Mouse (Mus musculus) left cerebral cortex, postnatal 36 days (tissue): ENCODE measurements at regions not wholly inside any gene's neighbourhood (a gene's known extent, or its start where the extent isn't known, plus 50 kb on each side); places are given as distances from the start of the nearest gene placed in this dataset.

Experiments
- DNase-seq, 2 experiments: peaks; one replicate each; pipeline ENCODE4 v3.0.0; 2021 to 2022; ENCODE audit warnings: low spot score in 2 of 2, mixed read lengths in 1 of 2
- intact Hi-C: fragments of 180-260 bp; cut with DNase I; formaldehyde crosslinking; loops from one replicate; pipeline ENCODE4 v1.15.1; 2025

DNA sequence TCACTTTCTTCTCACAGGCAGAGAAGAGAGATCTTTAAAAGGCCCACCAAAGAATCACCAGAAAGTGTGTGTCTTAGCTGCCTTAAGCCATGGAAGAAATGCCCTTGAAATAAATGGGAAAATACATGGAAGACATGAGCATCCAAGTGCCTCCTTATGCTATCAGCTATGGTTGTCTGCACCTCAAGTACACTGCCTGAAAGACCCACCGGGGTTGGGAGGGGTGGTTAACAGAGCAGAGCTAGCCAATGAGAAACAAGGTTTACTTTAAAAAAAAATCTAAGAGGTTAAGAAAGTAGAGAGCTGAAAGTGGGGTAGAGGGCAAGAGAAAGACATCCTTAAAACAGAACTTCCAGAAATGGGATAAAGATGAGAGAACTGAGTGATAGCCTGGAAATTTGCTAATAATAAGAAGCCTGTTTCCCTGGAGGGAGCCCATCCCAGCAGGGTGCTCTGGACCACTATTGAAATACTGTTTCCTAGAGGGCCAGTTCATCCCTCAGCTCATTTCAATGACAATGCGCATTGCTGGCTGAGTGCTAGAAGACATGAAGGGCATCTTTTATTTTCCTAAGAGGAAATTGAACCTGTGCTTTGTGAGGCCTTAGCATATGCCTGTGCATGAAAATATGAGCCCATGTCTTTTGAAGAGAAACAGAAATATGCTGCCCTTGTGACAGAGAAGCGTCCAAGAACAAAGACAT is 262.9 kb upstream of the Nt5e start:
- intact Hi-C loops, result no loop called here

DNA sequence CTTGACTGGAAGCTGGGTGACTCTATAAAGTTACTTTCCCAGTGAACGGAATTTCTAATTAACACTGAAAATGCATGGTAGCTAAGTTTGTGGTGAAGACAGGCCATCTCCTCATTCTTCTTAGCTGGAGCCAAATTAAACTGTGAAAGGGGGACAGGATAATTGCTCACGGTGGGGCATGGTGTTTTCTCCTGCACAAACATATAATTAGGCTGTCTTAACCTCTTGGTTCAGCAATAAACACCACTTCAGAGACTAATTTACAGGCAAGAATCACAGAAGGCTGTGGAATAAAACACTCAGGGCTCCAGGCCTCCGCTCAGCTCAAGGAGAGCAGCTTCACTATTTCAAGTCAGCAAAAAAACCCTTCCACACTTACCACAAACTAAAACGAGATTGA is 261.9 kb upstream of the Nt5e start:
- intact Hi-C loops, result no loop called here
- no peak for DNase-seq

More for the DNA sequence above, 262.9 kb upstream of the Nt5e start:
- no peak for DNase-seq

DNA sequence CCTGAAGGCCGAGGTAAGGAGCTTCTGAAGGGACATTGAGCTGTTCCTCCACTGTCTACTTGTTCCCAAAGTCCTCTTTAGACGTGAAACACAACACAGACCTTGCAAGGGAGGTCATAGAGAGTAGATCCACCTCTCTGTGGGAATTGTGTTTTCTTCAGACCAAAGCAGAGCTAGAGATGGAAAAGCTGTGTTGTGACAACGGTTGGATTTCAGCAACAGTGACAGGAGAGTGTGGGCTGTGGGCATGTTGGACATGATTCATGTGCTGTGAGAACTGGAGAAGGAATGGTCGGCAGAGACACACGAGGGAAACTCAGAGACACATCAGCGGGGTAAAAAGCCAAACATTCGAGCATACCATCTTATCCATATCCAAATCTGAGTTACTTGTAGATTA is 261.2 kb upstream of the Nt5e start:
- no peak for DNase-seq
- intact Hi-C loops, result no loop called here

DNA sequence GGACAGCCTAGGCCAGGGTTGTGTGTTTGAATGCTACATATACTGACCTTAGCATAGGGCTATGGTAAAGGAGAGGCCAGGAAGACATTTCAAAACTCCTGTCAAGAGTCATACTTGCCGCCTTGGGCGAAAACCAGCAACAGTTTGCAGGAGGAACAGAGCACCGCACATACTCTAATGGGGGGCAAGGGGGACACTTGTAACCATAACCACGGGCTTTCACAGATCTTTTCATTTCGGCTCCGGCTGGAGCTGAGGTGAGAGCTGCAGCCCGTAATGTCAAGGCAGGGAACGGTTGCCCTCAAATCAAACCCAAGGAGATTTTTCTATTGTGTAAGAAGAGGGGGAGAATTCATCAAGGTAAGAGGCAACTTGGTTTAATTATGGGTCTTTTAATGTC is 258.7 kb upstream of the Nt5e start:
- no peak for DNase-seq
- intact Hi-C loops, result no loop called here

DNA sequence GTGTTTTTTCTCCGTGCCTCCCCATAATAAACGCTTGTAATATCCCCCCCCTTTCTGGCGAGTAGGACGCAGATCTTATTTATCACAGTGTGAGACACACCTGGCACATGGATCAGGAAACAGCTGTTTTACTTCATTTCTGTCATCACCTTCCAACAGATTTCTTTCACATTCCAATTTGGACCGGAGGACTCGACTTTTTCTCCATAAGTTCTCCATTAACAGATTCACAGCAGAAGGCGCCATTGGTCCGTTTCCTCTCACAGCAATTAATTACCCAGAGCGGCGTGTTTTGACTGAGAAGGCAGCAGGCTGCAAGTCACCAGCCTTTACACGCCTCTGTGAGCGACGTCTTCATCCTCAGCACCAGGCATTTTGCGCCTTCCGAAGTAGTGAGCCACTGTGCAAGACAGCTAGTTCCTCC is 258.1 kb upstream of the Nt5e start:
- DNase-seq, result no peak
- intact Hi-C loops, result no loop called here

- intact Hi-C loops, result loop anchor here (5.0 kb wide), 2 partner anchors 358 to 648 kb away; no protein-coding TSS in a partner anchor
- DNase-seq, result no peak
These were observed 257.2 kb upstream of the Nt5e start for GRCm38 (mm10) chr9:88069834-88070233.

DNA sequence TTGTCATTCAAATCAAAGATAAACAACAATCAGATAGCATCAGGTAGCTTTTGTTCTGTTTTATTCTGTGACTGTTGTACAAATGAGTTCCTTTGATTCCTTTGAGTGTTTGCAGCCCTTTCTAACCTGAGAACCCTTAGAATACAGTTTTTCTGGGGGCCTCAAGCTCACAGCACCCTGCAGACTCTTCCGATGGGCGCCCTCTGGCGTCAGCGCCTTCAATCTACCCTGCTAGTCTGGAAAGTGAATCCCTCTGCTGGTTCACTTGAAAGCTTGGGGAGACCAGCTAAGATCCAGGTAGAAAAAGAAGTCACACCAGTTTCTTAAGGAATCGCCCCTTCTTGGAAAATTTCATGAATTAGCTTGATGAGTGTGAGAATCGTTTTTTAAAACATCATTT is 253.8 kb upstream of the Nt5e start:
- intact Hi-C loops, result loop anchor here (5.0 kb wide), 2 partner anchors 361 to 651 kb away; no protein-coding TSS in a partner anchor
- DNase-seq, result peak; percentile 9 to 37

GRCm38 (mm10) chr9:88073579-88073978 is 253.4 kb upstream of the Nt5e start:
- no peak for DNase-seq
- intact Hi-C loops, result loop anchor here (5.0 kb wide), 2 partner anchors 361 to 651 kb away; no protein-coding TSS in a partner anchor

- intact Hi-C loops, result no loop called here
- no peak for DNase-seq
These were observed 244.0 kb upstream of the Nt5e start for GRCm38 (mm10) chr9:88082931-88083479.

DNA sequence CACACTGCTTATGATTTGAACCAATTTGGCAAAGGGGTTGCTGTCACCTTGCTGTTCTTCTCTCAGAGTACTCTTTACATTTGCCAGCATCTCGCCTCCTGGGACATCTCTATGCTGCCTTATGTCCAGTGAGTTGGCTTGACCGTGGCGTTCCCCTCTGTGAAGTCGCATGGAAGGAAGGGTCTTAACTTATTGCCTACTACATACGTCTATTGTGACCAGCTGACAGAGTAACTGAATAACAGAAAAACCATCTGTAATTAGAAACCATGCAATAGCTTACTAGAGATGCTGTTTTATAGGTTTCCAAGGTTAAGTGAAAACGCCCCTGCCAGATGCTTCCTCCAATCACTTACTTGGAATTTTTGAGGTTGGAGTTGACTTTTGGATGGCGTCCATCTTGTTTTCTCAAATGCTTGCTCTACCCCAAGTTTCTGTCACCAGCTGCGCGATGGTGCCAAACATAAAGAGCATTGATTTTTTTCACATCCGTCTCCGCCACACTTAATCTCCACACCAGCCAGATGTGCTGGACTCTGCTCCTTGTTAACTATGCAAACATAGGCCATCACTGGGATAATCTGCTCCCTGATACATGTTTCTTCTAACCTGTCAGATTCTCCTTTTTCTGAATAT is 241.7 kb upstream of the Nt5e start:
- no peak for DNase-seq
- intact Hi-C loops, result no loop called here

DNA sequence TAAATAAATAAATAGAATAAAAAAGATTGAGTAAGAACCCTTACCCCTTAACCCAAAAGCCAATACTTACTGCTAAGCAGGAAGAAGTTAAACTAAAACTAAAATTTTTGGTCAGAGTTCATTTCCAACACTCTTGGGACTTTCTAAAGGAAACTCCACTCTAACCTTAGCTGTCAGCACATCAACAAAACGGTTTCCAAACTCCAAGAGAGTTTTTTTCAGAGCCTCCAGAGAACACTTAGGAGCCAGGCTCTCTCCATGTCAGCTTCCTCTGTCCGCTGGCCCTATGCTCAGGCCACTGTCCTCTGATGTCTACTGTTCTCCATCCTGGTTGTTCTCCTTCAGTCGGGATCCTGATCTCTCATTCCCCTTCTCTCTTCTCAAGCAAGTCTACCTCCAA is 241.1 kb upstream of the Nt5e start:
- no peak for DNase-seq
- intact Hi-C loops, result no loop called here

DNA sequence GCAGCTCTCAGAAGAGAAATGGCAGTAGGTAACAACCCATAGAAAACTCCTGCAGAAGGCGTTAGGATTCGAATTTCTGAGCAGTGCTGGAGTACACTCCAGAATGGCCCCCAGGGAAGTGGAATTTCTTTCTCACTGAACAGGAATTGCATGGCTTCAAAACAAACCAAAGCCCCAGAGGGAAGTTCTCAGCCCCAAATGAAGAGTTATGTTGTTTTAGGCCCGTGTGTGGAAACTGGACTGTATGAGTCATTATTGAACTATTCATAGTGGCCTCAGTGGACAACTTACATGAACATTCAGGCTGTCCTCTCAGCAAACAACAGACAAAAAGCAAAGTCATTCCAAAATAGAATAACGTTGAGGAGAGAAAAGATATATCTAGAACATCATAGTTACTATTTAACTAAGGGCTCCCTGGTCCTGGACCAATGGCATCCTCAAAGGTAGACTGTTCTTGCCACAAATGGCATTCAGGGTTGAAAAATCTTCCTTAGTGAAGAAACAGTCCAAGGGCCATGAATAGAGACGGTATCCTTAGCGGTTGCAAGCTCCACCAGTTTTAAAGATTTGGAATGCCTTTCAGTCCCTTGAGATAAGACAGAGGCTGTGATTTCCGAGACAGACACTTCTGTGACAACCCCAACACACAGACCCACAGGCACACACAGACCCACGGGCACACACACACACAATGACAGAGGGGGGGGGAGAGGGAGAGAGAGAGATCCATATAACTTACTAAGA is 235.0 kb upstream of the Nt5e start:
- intact Hi-C loops, result no loop called here
- DNase-seq, result no peak

DNA sequence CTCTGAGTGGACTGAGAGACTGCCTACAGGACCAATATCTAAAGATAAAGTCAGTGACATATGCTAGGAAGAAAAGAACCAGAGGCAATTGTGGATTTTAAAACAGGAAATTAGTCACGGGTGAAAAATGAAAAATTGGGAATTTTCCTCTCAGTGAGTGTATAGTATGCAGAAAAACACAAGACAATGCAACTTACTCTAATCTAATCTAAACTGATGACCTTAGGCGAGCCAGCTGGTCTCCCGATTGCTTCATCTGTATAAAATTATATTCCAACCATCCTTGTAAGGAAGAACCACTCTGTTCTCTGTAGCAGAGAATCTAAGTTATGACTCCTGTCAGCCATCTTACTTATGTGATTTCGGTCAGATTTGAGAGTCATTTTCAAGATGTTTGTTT is 234.4 kb upstream of the Nt5e start:
- no peak for DNase-seq

GRCm38 (mm10) chr9:88113094-88113493 is 213.9 kb upstream of the Nt5e start:
- DNase-seq, result no peak
- intact Hi-C loops, result no loop called here

More for the DNA sequence above, 234.4 kb upstream of the Nt5e start:
- intact Hi-C loops, result no loop called here

GRCm38 (mm10) chr9:88120536-88120935 is 206.5 kb upstream of the Nt5e start:
- DNase-seq, result no peak
- intact Hi-C loops, result no loop called here

- intact Hi-C loops, result no loop called here
- no peak for DNase-seq
These were observed 205.9 kb upstream of the Nt5e start for GRCm38 (mm10) chr9:88120963-88121570.

DNA sequence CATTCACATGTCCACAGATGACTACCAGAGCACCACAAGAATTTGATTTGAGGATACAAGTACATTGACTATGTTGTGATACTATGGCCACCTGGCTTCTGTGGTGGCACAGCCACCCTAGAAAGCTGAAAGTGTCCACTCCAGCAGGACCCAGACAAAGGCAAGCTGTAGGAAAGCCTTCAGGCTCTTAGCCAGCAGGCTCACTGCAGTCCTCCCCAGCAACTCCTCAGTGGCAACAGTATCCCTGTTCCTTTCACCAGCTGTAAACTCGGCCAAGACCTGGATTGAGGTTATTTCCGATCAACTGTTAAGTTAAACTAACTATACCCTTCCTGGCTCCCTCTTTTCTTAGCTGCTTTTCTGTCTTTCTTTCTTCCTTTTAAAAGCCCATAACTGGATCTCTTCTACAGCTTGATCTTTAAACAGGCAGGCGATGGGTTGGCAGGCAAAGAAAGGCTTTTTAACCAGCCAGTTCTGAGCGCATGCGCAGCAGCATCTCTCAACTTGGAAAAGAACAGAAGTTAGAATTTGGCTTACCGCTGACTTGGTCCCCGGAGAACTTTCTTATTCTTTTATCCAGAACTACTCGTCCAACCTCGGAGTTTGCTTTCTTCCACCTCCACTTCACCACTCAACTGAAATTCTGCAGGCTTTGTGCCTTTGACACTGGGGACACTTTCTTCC is 202.5 kb upstream of the Nt5e start:
- intact Hi-C loops, result no loop called here
- peak in 1 of 2 experiments; percentile 15 for DNase-seq

GRCm38 (mm10) chr9:88163025-88163780 is 163.8 kb upstream of the Nt5e start:
- intact Hi-C loops, result no loop called here
- DNase-seq, result no peak
